Mouse (Mus musculus): ENCODE results near the gene Cfap57.
A peak's percentile ranks its signal among the peaks of the same experiment; 100 is the strongest.
"Not testable (repeated sequence)": the region's sequence is repeated elsewhere in the genome, so short reads cannot be mapped to it uniquely, and the experiment has no call there.

Cfap57 gene

GRCm38 (mm10) chr4:118564062-118564925, 56.3 kb downstream of the Cfap57 start:
- DNase-seq: no peak

GRCm38 (mm10) chr4:118553039-118553649, 67.4 kb downstream of the Cfap57 start:
- no peak for DNase-seq

GRCm38 (mm10) chr4:118548130-118548480, 72.5 kb downstream of the Cfap57 start:
- DNase-seq: peak; percentile 64

GRCm38 (mm10) chr4:118547424-118548129, 73.0 kb downstream of the Cfap57 start:
- not testable (repeated sequence) for DNase-seq

GRCm38 (mm10) chr4:118544441-118545127, 76.0 kb downstream of the Cfap57 start:
- DNase-seq: no peak

GRCm38 (mm10) chr4:118543592-118544260, 76.9 kb downstream of the Cfap57 start, which contains the start of gene Tmem125:
Gene Tmem125 (minus strand): TSS chr4:118544044.
- DNase-seq: peak; percentile 42

GRCm38 (mm10) chr4:118543158-118543530, 77.4 kb downstream of the Cfap57 start:
- DNase-seq: no peak

- DNase-seq: no peak
These were observed 77.9 kb downstream of the Cfap57 start for GRCm38 (mm10) chr4:118542510-118543157.

- DNase-seq: no peak
These were observed 80.7 kb downstream of the Cfap57 start for GRCm38 (mm10) chr4:118539904-118540303.

GRCm38 (mm10) chr4:118537801-118538200, 82.8 kb downstream of the Cfap57 start:
- no peak for DNase-seq

- no peak for DNase-seq
These were observed 85.0 kb downstream of the Cfap57 start for GRCm38 (mm10) chr4:118535610-118536009.

- DNase-seq: no peak
These were observed 87.0 kb downstream of the Cfap57 start for GRCm38 (mm10) chr4:118533605-118534004.

- no peak for DNase-seq
These were observed 87.4 kb downstream of the Cfap57 start for GRCm38 (mm10) chr4:118533156-118533555.

GRCm38 (mm10) chr4:118532663-118533062, 87.9 kb downstream of the Cfap57 start:
- DNase-seq: no peak

- no peak for DNase-seq
These were observed 92.9 kb downstream of the Cfap57 start for GRCm38 (mm10) chr4:118527720-118528119.

GRCm38 (mm10) chr4:118527335-118527681, 93.3 kb downstream of the Cfap57 start:
- DNase-seq: no peak

- DNase-seq: no peak
These were observed 93.9 kb downstream of the Cfap57 start, which contains the start of gene 2610528J11Rik for GRCm38 (mm10) chr4:118526408-118527334. Gene 2610528J11Rik (plus strand): TSS chr4:118526999.

GRCm38 (mm10) chr4:118525779-118526178, 94.8 kb downstream of the Cfap57 start:
- DNase-seq: no peak

- no peak for DNase-seq
These were observed 96.6 kb downstream of the Cfap57 start for GRCm38 (mm10) chr4:118523976-118524375.

- no peak for DNase-seq
These were observed 98.3 kb downstream of the Cfap57 start for GRCm38 (mm10) chr4:118522248-118522647.

- no peak for DNase-seq
These were observed 102.4 kb downstream of the Cfap57 start for GRCm38 (mm10) chr4:118518208-118518607.
